Mouse (Mus musculus) liver, adult 2 months (tissue): ENCODE measurements around the gene Gls.

Experiments
- CTCF ChIP-seq: fragments of 200-500 bp; IDR thresholded peaks from 2 replicates; pipeline ENCODE4 v1.5.1; 2011; ENCODE audit warnings: low read depth, low read length, control low read depth
- POLR2A ChIP-seq: fragments of 200-500 bp; IDR thresholded peaks from 2 replicates; pipeline ENCODE4 v1.6.1; 2011; ENCODE audit warnings: low read length, control low read depth; ENCODE audit not compliant: insufficient read depth; ENCODE audit errors: extremely low read depth

GRCm38 (mm10) chr1:52131787-52132377 is 101.2 kb downstream of the Gls start:
- TF ChIP-seq CTCF (no peak), POLR2A (no peak)
